Mouse (Mus musculus): Measurements from ENCODE around the gene Anxa11. TPM values are rescaled to one million over a fixed set of nuclear protein-coding genes. Genes with fewer than 3 reads are reported as not detected.
A peak's percentile ranks its signal among the peaks of the same experiment; 100 is the strongest.
"Not testable (repeated sequence)": the region's sequence is repeated elsewhere in the genome, so short reads cannot be mapped to it uniquely, and the experiment has no call there.

The Anxa11 gene
- polyA plus RNA-seq, 2 experiments from 2014 or later, result 60.6 to 78.5 TPM

- peak; percentile 18 for ATAC-seq
These were observed 690 bp downstream of the Anxa11 start for GRCm38 (mm10) chr14:25842688-25843003.

GRCm38 (mm10) chr14:25844372-25844771, 2.4 kb downstream of the Anxa11 start:
- ATAC-seq, result no peak

DNA sequence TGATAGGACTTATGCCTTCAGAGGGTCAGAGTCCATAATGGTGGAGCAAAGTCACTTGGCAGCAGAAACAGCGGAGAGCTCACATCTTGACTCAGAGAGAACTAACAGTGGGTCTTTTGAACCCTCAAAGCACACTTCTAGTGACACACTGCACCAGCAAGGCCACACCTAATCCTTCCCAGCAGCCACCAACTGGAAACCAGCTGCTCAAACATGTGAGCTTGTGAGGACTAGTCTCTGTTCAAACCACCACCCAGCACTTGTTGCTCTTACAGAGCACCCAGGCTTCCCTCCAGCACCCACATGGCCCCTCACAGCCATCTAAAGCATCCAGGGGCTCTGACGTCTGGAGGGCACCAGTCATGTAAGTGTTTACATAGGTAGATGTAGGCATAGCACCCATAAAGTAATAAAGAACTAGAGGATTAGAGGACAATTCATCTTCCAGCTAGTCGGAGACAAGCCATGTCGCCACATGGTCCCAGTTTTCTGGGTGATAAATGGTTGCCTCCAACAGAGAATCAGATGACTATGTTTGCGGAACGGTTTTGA, 4.0 kb downstream of the Anxa11 start:
- no peak for ATAC-seq

- no peak for ATAC-seq
These were observed 4.6 kb downstream of the Anxa11 start for GRCm38 (mm10) chr14:25846516-25846915.

- no peak for ATAC-seq
These were observed 5.7 kb downstream of the Anxa11 start for GRCm38 (mm10) chr14:25847660-25848059.

- ATAC-seq, result no peak
These were observed 6.3 kb downstream of the Anxa11 start for GRCm38 (mm10) chr14:25848237-25848636.

GRCm38 (mm10) chr14:25848708-25849107, 6.8 kb downstream of the Anxa11 start:
- ATAC-seq, result not testable (repeated sequence)

DNA sequence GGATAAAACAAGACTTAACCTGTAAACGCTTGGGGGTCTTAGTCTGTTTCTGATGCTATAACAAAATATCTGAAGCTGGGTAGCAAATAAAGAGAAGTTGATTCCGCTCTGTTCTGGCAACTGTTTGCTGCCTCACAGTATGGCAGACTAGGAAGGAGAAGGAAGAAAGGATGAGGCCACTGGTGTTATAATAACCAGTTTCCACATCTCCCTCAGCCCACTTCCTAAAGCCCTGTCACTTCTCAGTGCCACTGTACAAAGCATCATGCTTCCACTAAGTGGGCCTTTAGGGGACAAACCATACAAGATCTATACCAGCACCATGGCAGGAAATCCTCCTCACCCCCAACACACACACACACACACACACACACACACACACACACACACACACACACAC, 8.5 kb downstream of the Anxa11 start:
- no peak for ATAC-seq

GRCm38 (mm10) chr14:25851189-25851588, 9.2 kb downstream of the Anxa11 start:
- no peak for ATAC-seq

DNA sequence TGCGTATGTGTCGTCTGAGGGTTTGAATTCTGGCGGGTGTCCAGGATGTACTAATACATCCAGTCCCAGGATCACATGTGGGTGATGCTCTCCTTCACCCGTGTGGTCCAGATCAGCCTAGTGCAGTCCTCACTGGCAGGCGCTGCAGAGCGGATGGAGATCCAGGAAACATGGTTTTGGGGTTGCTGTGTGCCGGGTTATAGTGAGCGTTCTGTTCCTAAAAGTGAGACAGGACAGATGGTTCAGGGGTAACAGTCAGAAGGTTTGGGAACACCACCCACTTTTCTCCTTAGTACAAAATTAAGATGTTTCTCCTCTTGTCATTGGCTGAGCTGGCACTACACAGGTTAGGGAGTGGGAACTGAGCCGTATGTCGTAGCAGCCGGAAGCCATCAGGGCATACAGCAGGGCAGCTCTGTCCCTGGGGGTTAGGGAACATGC, 10.2 kb downstream of the Anxa11 start:
- ATAC-seq, result no peak

DNA sequence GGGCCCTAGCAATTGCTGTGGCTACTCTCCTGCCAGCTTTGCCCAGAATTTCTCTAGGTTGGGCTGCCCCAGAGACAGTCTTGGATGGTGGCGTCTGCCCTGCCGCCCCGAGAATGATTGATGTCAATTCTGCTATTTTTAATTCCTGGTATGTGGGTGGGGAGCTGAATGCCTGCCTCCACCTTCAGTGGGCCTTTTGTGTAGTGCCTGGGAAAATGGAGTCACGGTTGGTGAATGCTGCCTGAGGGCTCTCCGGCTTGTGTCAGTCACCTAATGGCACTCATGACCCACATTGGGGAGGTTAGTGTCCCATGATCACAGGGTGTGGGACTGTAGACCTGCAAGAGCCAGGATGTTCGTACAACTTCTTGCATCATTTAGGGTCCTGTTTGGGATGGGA, 11.3 kb downstream of the Anxa11 start:
- ATAC-seq, result no peak

DNA sequence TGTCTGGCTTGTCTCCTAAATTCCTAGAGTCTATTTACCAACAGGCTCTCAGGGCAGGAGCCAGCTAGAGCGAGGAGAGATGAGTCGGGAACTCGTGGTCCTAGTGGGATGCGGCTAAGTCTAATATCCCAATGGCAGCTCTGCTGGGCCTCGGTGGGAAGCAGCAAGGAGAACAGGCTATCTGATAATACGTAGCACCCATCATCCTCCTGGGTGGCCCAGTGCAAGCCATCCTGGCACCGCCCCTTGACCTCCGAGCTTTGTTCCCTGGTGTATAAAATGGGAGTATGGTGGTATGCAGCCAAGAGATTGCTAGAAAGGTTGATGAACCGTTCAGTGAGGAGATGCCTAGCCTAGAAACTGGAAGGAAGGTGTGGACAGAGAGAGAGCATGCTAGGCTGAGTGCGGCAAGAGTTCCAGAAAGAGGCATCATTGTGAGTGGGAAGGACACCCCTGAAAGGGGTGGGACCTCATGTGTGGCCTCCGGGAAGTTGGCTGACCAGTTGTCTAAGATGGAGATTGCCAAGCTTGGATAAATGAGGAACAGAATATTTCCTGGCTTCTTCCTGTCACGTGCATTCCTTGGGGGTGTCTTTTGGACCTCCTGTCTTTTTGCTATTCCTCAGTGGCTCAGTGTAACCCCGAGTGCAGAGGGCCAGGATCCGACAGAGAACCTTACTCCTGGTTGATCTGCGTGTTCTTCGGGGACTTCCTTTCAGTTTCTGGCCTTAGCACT, 11.9 kb downstream of the Anxa11 start:
- no peak for ATAC-seq

GRCm38 (mm10) chr14:25855241-25855885, 13.4 kb downstream of the Anxa11 start:
- ATAC-seq, result peak; percentile 74

DNA sequence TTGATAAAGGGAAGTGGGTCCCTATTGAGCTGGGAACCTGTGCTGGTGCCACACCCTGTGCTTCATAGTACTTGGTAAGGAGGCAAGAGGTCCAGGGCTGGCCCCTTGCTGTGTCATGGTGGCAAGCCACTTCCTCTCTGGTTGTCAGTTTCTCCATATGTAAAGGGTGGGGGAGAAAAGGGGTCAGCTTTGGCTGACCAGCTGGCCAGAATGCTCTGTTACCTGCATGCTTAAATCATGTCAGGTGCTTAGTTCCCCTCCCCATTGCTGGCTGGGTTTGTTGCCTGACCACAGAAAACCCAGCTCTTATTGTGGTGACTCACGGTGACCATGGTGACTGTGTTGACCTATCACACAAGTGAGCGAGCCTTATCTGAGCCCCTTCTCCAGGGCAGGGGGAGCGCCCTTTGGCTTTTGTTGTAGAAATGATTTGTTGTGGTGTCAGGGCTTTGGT, 15.2 kb downstream of the Anxa11 start:
- ATAC-seq, result no peak

- ATAC-seq, result peak; percentile 55
These were observed 16.0 kb downstream of the Anxa11 start for GRCm38 (mm10) chr14:25857940-25858339.

- peak; percentile 63 for ATAC-seq
These were observed 20.0 kb downstream of the Anxa11 start for GRCm38 (mm10) chr14:25861771-25862530.

- ATAC-seq, result no peak
These were observed 21.8 kb downstream of the Anxa11 start for GRCm38 (mm10) chr14:25863721-25864120.

GRCm38 (mm10) chr14:25865251-25865650, 23.3 kb downstream of the Anxa11 start:
- ATAC-seq, result no peak

- ATAC-seq, result no peak
These were observed 24.4 kb downstream of the Anxa11 start for GRCm38 (mm10) chr14:25866384-25866783.

DNA sequence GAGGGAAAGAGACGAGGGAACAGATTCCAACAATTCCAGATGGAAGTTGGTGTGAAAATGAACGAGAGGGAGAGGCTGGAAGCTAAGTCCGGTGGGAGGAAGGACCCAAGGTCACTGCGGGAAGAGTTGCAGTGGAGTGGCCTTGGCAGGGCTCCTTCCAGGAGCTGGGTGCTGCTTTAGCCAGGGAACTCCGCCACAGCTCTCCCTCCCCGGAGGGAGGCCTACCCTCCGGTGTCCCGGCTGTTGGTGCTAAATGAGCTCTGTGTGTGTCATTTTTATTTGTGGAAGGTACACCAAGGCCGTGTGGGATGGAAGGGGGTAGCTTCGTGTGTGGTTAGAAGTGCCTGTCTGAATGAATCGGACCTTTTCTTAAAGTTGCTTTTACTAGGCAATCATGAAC, 24.9 kb downstream of the Anxa11 start:
- ATAC-seq, result no peak

GRCm38 (mm10) chr14:25867834-25868233, 25.9 kb downstream of the Anxa11 start:
- no peak for ATAC-seq

DNA sequence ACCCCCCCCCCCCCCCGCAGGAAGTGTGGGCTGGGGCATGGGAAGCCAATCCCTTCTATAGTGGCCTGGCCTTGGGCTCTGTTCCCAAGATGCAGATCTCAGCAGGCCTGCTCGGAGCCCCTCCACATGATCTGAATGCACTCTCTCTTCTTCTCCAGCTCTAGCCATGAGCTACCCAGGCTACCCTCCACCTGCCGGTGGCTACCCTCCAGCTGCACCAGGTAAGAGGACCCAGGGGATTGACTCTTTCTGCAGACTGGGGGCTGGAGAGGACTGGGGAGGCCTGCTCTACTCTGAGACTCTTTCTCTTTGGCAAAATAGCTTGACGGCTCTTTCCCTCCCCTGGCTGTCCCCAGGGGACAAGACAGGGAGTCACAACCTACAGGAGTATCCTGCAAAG, 26.8 kb downstream of the Anxa11 start:
- ATAC-seq, result no peak
